Mouse (Mus musculus): ENCODE measurements around the gene Gm49711. TPM values are rescaled to one million over a fixed set of nuclear protein-coding genes. Genes with fewer than 3 reads are reported as not detected.
"Not testable (repeated sequence)": the region's sequence is repeated elsewhere in the genome, so short reads cannot be mapped to it uniquely, and the experiment has no call there.

Gene Gm49711
- total RNA-seq, 2 experiments from 2014 or later = not detected

DNA sequence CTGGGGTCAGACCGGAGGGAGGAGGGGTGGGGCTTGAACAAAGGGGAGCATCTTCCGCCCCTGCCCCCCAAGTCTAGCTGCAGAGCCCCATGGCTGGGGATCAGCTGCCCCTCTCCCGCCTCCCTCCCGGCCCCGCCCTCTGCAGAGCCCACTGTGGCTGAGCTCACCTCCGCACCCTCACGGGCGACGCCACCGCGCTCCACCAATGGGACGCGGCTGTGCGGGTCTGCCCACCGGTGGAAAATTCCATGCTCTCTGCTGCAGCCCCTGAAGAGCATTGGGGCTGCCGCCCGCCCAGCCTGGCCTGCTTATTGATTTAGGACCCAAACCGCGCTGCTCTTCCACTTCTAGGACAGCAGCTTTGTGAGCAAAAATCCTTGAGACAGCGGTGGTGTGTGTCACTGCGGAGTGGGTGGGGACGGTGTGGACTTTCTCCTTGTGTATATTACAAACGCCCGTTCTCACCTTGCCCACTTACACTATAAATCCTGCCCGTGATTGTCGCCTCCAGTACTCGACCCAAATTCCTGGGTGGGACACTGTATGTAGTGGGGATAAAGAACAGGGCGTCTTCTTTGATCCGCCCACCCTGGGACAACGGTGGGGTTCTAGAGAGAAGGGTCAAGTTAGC lies 100.5 kb downstream of the Gm49711 start:
- ATAC-seq (replicated peaks; ENCODE audit: low FRiP score, poor library complexity, severe bottlenecking) = no peak

- no peak for ATAC-seq (replicated peaks; ENCODE audit: low FRiP score, poor library complexity, severe bottlenecking)
Observed at GRCm38 (mm10) chr16:92159114-92159513, 101.0 kb downstream of the Gm49711 start.

- no peak for ATAC-seq (replicated peaks; ENCODE audit: low FRiP score, poor library complexity, severe bottlenecking)
Observed at GRCm38 (mm10) chr16:92162289-92162688, 104.2 kb downstream of the Gm49711 start.

DNA sequence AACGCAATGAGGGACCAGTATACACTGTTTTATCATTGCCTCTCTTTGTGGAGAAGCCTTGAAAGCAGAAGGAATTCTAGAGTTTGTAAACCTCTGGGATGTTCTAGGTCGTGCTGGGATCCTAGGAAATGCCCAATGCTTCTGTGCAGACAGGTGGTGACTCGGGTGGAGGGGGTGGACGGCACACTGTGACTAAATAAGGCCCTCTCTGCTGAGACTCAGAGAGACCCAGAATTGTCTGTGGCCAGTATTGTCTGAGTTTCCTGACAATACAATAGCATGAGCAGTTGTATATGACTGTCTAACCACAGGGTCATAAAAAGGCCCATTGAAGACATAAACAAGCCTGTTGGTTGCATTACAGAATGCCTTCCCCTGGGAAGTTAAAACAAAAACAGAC lies 105.4 kb downstream of the Gm49711 start:
- no peak for ATAC-seq (replicated peaks; ENCODE audit: low FRiP score, poor library complexity, severe bottlenecking)

DNA sequence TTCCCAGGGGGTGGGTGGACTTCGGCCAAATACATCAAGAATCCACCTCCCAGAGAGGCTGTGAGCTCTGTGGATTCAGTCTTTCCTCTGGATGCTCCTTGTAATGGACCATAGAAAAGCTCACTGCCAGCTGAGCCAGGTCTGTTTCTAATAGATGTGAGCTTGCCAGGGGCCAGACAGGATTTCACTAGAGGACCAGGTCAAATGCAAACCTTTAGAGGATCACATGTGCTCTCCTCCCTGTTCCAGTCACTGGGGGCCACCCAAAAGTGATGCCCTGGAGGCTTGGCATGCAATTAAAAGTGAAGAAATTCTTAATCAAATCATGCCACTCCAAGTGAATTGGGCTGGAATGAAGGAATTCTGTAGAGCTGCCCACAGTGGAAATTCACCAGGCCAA lies 117.9 kb downstream of the Gm49711 start:
- ATAC-seq (replicated peaks; ENCODE audit: low FRiP score, poor library complexity, severe bottlenecking) = no peak

DNA sequence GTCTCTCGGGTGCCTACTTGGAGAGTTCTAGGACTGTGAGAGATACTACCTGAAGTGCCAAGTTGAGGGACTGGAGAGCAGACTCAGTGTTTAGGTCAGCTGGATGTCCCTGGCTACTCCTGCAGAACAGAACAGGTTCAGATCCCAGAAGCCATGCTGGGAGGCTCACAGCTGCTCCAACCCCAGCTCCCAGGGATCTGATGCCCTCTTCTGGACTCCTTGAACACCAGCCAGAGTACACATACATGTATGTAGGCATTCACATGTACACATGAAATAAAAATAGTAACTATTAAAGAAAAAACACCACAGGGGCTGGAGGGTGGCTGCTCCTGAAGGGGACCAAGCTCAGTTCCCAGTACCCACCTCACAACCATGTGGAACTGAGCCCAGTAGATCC lies 119.6 kb downstream of the Gm49711 start:
- ATAC-seq (replicated peaks; ENCODE audit: low FRiP score, poor library complexity, severe bottlenecking) = no peak

- no peak for ATAC-seq (replicated peaks; ENCODE audit: low FRiP score, poor library complexity, severe bottlenecking)
Observed at GRCm38 (mm10) chr16:92179306-92179705, 121.2 kb downstream of the Gm49711 start.

- ATAC-seq (replicated peaks; ENCODE audit: low FRiP score, poor library complexity, severe bottlenecking) = no peak
Observed at GRCm38 (mm10) chr16:92183477-92183876, 125.4 kb downstream of the Gm49711 start.

- ATAC-seq (replicated peaks; ENCODE audit: low FRiP score, poor library complexity, severe bottlenecking) = no peak
Observed at GRCm38 (mm10) chr16:92190603-92191002, 132.5 kb downstream of the Gm49711 start.

- ATAC-seq (replicated peaks; ENCODE audit: low FRiP score, poor library complexity, severe bottlenecking) = no peak
Observed at GRCm38 (mm10) chr16:92195094-92195493, 137.0 kb downstream of the Gm49711 start.

DNA sequence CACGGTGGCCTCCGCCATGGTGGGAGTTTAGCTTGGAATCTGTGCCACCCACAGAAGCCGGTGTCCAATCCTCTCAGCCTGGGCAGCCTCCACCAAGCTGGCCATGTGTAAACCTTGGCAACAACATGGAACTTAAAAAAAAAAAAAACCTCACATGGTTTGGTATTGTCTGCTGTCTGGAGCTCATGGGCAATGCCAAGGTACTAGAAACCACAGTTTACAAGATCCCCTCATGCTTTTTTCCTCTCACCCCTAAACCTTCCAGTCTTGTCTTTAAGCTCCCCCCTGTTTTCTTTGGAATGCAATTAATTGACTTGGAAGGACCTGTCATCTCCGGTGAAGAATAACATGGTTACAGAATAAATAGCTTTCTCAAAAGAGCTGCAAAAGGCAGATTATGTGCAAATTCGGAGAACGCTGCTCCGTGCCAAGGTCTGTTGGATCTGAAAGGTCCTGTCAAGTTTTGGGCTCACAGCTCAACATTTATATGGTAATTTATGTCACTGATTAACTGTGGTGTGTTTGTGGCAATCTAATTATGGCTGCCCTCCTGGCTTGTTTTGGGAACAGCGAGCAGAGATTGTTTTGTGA lies 138.7 kb downstream of the Gm49711 start:
- no peak for ATAC-seq (replicated peaks; ENCODE audit: low FRiP score, poor library complexity, severe bottlenecking)

DNA sequence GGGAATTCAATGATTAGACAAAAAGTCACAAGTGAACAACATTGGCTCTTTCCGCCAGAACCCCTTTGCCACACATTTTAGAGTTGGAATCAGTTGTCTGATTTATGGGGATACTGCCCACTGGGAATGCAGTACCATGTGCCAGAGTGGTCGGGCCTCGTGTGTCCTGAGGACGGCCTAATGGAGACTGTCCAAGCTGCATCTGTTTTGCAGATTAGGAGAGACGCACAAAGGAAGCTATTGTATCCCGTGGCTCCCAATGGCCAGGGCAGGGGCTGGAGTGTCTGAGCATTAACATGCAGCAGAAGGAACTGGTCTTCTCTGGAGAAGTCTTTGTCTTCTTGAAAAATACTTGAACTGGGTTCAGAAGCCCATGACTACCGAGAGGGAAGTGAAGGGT lies 142.5 kb downstream of the Gm49711 start:
- ATAC-seq (replicated peaks; ENCODE audit: low FRiP score, poor library complexity, severe bottlenecking) = no peak

- ATAC-seq (replicated peaks; ENCODE audit: low FRiP score, poor library complexity, severe bottlenecking) = no peak
Observed at GRCm38 (mm10) chr16:92203599-92203998, 145.5 kb downstream of the Gm49711 start.

DNA sequence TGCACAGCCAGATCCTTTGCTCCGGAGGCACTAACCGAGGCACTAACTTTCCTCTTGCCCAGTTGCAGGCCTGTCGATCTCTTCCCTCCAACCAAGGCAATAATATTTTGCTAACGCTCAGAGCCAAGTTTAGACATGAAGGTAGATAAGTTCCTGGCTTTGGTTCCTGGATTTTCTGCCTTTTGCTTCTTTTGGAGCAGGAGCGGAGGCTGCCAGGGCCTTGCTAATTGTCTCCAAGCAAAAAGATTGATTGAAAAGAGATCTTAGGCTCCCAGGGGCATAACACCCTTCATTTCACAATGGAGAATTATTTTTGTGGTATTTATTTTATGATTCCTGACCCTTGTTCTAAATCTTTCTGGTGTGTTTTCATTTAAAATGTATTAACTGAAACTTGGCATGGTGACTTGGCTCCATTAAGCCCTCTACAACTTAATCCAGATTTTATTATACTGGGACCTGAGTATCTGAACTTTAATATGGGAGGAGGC lies 151.2 kb downstream of the Gm49711 start:
- ATAC-seq (replicated peaks; ENCODE audit: low FRiP score, poor library complexity, severe bottlenecking) = no peak

- not testable (repeated sequence) for ATAC-seq (replicated peaks; ENCODE audit: low FRiP score, poor library complexity, severe bottlenecking)
Observed at GRCm38 (mm10) chr16:92210316-92210715, 152.2 kb downstream of the Gm49711 start.

- ATAC-seq (replicated peaks; ENCODE audit: low FRiP score, poor library complexity, severe bottlenecking) = not testable (repeated sequence)
Observed at GRCm38 (mm10) chr16:92213911-92214310, 155.8 kb downstream of the Gm49711 start.

- no peak for ATAC-seq (replicated peaks; ENCODE audit: low FRiP score, poor library complexity, severe bottlenecking)
Observed at GRCm38 (mm10) chr16:92215599-92216390, 157.7 kb downstream of the Gm49711 start.

DNA sequence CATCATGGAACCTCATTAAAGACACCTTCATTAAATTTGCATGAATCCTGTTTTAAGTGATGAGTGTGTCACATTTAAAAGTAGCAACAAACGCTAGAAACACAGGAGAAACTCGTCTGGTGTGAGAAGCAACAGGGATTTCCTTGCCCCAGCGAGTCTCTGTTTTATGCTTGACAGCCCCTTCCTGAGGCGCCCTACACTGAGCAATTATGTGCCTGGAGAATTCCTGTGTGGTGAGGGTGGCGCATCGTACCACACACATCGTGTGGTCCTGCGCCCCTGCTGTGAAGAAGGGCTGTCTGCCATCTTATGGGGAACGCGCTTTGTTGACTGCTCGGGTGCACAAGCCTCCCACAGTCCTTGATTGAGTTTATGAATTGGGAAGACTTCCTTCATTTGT lies 162.6 kb downstream of the Gm49711 start:
- ATAC-seq (replicated peaks; ENCODE audit: low FRiP score, poor library complexity, severe bottlenecking) = no peak

GRCm38 (mm10) chr16:92228332-92228919 lies 170.3 kb downstream of the Gm49711 start:
- ATAC-seq (replicated peaks; ENCODE audit: low FRiP score, poor library complexity, severe bottlenecking) = no peak

DNA sequence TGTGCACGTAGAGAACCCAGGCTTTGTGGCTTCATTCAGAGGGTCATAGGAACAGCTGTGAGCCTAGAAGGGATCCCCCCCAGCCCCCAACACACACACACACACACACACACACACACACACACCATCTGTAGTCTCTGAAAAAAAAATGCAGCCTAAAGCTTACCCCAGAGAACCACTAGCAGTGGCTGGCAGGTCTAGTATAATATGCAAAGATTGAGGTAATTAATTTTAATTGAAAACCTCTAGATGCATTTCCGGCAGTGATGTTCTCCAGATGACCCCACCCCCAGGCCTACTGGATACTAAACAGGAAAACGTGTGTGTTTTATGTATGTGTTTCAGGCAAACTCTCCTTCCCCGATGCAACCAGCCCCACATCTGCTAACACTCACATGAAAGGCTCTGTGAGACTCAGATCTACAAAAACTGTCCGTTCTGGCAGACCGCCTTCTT lies 172.4 kb downstream of the Gm49711 start:
- no peak for ATAC-seq (replicated peaks; ENCODE audit: low FRiP score, poor library complexity, severe bottlenecking)

Measured in erythroblast, adult 5-6 weeks (primary cell).